In genomic region chr17:8241645-8242044, GRCm38 (mm10) we compare ENCODE assay signal across 24 mouse cellular contexts. TPM values are rescaled to one million over a fixed set of nuclear protein-coding genes. Genes with fewer than 3 reads are reported as not detected.
"Had no signal": no experiment of that assay in that cellular context is flagged by ENCODE, and none has a peak within 500 bp of the region (broad histone marks: within the 10 kb centered on the region; RNA-seq: fewer than 3 reads in every experiment).

No protein-coding gene starts in this region.

- H3K4me2 ChIP-seq: liver, embryonic 15.5 days; lung, embryonic 15.5 days; midbrain, embryonic 11.5 days; midbrain, embryonic 13.5 days; midbrain, embryonic 15.5 days; neural tube, embryonic 12.5 days had no signal

- H3K27me3 ChIP-seq: liver, embryonic 15.5 days; lung, embryonic 15.5 days; midbrain, embryonic 13.5 days; midbrain, embryonic 15.5 days; neural tube, embryonic 12.5 days had no signal

- DNase-seq: liver, postnatal 0 days; lung, adult 2 months; lung, postnatal 14 days; lung, postnatal 36 days; retina, postnatal 1 day; right cerebral cortex, adult 18-20 months; right cerebral cortex, postnatal 25 days; right cerebral cortex, postnatal 4 days; spleen, adult 18-20 months; thymus, adult 18-20 months; thymus, postnatal 14 days; thymus, postnatal 36 days had no signal

- H3K36me3 ChIP-seq: liver, embryonic 15.5 days; lung, embryonic 15.5 days; midbrain, embryonic 13.5 days; midbrain, embryonic 15.5 days; neural tube, embryonic 12.5 days had no signal

- H3K4me1 ChIP-seq: liver, embryonic 15.5 days; megakaryocyte, embryonic 14.5 days; midbrain, embryonic 13.5 days; midbrain, embryonic 15.5 days; neural tube, embryonic 12.5 days had no signal

- H3K4me3 ChIP-seq: liver, embryonic 15.5 days; lung, embryonic 15.5 days; megakaryocyte, embryonic 14.5 days; midbrain, embryonic 13.5 days; midbrain, embryonic 15.5 days; neural tube, embryonic 12.5 days had no signal

- H3K27ac ChIP-seq: liver, embryonic 15.5 days; lung, embryonic 15.5 days; macrophage; midbrain, embryonic 13.5 days; midbrain, embryonic 15.5 days; neural tube, embryonic 12.5 days had no signal

- H3K9ac ChIP-seq: liver, embryonic 15.5 days; liver, postnatal 0 days; lung, embryonic 15.5 days; midbrain, embryonic 13.5 days; midbrain, embryonic 15.5 days; neural tube, embryonic 12.5 days had no signal

- H3K9me3 ChIP-seq: liver, embryonic 15.5 days; lung, embryonic 15.5 days; megakaryocyte, embryonic 14.5 days; midbrain, embryonic 13.5 days; midbrain, embryonic 15.5 days; neural tube, embryonic 12.5 days had no signal

- ATAC-seq: liver, postnatal 0 days; lung, postnatal 0 days; midbrain, embryonic 13.5 days; midbrain, embryonic 15.5 days had no signal

RNA-seq across cellular contexts. Expression of gene Ccr6, which starts 5.8 kb away (rescaled TPM):
- total RNA-seq: megakaryocyte progenitor cell, adult 5-6 weeks; midbrain, postnatal 0 days had no signal
- polyA plus RNA-seq: liver, embryonic 15.5 days; lung, embryonic 15.5 days; macrophage; midbrain, embryonic 13.5 days; midbrain, embryonic 15.5 days; midbrain, postnatal 0 days; neural tube, embryonic 12.5 days; neural tube, embryonic 14.5 days had no signal
